Mouse (Mus musculus) spleen, postnatal 36 days (tissue): Measurements from ENCODE around the gene Ccdc80.

Experiments
- DNase-seq, 2 experiments: peaks; one replicate each; pipeline ENCODE4 v3.0.0; 2022; ENCODE audit warnings: low spot score in 2 of 2, mixed read lengths in 1 of 2

The Ccdc80 gene

GRCm38 (mm10) chr16:45117200-45117599 lies 24.0 kb downstream of the Ccdc80 start:
- no peak for DNase-seq

GRCm38 (mm10) chr16:45118760-45119159 lies 25.6 kb downstream of the Ccdc80 start:
- no peak for DNase-seq

GRCm38 (mm10) chr16:45120844-45121425 lies 27.7 kb downstream of the Ccdc80 start:
- no peak for DNase-seq

GRCm38 (mm10) chr16:45122571-45122970 lies 29.4 kb downstream of the Ccdc80 start:
- no peak for DNase-seq

- no peak for DNase-seq
Observed at GRCm38 (mm10) chr16:45124230-45125203, 31.3 kb downstream of the Ccdc80 start.

GRCm38 (mm10) chr16:45127936-45128710 lies 34.9 kb downstream of the Ccdc80 start:
- DNase-seq: no peak

GRCm38 (mm10) chr16:45141711-45142110 lies 48.5 kb downstream of the Ccdc80 start:
- DNase-seq: no peak

GRCm38 (mm10) chr16:45142565-45142964 lies 49.4 kb downstream of the Ccdc80 start:
- DNase-seq: peak; percentile 39 to 49

- no peak for DNase-seq
Observed at GRCm38 (mm10) chr16:45145119-45145518, 51.9 kb downstream of the Ccdc80 start.

- no peak for DNase-seq
Observed at GRCm38 (mm10) chr16:45148488-45149082, 55.4 kb downstream of the Ccdc80 start.

- DNase-seq: no peak
Observed at GRCm38 (mm10) chr16:45154741-45155250, 61.6 kb downstream of the Ccdc80 start.

GRCm38 (mm10) chr16:45158136-45158521 lies 64.9 kb downstream of the Ccdc80 start:
- peak; percentile 61 to 72 for DNase-seq

GRCm38 (mm10) chr16:45158522-45159388 lies 65.6 kb downstream of the Ccdc80 start, which contains the start of the genes Slc35a5 and Atg3:
Gene Slc35a5 (minus strand): TSS chr16:45158706.
Gene Atg3 (plus strand): TSS chr16:45158785.
- peak; percentile 98 for DNase-seq

- no peak for DNase-seq
Observed at GRCm38 (mm10) chr16:45159389-45159716, 66.2 kb downstream of the Ccdc80 start.
